Mouse (Mus musculus) thymus, postnatal 25 days (tissue): ENCODE measurements around the gene Vegfb.

Experiments
- DNase-seq: peaks from one replicate; pipeline ENCODE4 v3.0.0; 2022

Gene Vegfb

GRCm38 (mm10) chr19:6970460-6971085, 16.9 kb downstream of the Vegfb start:
- DNase-seq: no peak

DNA sequence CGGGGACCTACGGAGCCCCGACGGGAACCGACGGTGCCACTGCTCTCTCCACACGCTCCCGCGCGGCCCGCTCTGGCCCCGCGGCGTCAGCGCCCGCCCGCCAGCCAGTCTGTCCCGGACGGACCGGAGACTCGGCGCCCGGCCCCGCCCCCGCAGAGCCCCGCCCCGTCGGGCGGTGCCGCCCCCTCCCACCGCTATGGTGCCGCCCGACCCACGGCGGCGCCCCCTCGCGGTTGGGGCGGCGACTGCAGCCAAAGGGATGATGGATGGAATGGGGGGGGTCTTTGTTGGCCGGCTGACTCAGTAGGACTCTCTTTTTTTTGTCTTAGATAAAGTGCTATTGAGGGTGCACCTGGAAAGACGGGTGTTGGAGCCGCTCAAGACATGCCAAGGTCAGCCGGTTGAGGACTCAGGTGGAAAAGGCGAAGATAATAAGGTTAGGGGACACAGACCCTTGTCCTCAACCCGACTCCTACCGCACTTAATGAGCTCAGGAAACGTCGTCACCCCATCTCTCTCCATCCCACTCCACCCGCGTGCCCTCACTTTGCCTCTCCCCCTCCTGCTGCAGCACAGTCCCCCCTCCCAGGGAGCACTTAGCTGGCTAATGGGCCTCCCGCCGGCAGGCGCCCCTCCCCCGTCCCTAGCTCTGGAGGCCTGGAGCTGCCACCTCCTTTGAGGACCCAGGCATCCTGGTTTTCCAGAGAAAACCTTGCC, 17.6 kb downstream of the Vegfb start:
- peak; percentile 74 for DNase-seq

- DNase-seq: no peak
Measured at GRCm38 (mm10) chr19:6969291-6969664, 18.2 kb downstream of the Vegfb start.

DNA sequence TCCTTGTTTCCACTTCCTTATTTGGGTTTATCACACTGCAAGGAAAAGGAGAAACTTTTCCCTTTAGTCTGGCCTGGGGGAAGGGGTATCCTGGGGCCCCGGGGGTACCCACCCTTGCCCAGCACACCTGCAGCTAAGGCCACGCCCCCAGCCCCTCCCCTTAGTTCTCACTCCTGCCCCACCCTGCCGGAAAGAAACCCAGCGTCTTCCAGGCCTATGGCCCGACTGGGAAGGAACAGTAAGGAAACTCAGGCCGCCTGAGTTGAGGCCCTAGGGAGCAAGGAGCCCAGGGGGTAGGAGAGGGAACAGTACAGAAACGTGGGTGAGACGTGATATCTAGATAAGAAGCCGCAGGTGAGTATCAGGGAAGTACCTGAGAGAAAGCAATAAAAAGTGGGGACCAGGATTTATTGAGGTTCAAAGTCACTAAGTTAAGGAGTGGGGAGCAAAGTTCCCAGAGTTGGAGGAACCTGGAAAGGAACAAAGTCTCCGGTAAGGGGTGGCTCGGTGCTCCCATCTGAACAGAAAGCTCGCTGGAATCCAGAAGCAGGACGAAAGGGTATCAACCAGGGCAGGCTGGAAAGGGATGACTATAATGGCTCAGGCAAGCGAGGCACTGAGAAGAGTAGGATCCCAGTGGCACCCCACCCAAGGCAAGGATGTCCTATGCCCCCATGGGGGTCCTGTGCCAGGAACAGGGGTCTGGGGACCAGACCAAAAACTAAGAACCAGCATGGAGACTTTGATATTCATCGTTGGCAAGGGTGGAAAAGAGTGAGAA, 18.8 kb downstream of the Vegfb start:
- peak; percentile 37 for DNase-seq

- DNase-seq: no peak
Measured at GRCm38 (mm10) chr19:6956461-6956860, 31.0 kb downstream of the Vegfb start.

GRCm38 (mm10) chr19:6955424-6955823, 32.0 kb downstream of the Vegfb start:
- DNase-seq: no peak

DNA sequence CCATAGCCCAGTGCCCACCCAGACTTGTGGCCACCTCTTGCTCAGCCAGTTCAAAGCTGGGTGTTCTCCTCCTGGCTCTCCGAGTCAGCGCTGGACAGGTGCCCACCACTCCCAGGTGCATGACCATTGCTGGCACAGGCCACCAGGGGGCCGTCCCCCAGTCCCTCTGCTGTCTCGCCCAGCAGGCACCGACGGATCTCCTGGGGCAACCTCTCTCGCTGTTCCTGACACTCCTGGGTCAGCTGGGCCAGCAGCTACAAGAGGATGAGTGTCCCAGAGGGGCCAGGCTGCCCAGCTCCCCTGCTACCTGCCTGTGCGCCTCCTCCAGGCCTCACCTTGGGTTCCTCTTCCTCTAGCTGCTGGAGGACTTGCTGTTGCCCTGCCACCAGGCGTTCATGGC, 33.4 kb downstream of the Vegfb start:
- DNase-seq: peak; percentile 36

DNA sequence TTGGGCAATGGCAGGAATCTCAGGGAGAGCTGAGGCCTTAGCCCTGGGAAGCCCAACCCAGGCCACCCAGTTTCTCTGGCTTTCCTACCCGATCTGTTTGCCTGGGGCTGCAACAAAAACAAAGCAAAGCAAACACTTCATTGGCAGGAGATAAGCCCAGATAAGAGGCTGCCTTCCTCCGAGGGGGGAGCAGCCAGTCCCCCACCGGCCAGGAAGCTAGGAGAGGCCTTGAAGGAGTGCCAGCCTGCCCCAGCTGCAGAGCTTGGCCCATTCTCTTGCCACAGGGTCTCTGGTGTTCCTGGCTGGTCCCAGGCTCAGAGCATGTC, 34.8 kb downstream of the Vegfb start:
- peak; percentile 43 for DNase-seq

DNA sequence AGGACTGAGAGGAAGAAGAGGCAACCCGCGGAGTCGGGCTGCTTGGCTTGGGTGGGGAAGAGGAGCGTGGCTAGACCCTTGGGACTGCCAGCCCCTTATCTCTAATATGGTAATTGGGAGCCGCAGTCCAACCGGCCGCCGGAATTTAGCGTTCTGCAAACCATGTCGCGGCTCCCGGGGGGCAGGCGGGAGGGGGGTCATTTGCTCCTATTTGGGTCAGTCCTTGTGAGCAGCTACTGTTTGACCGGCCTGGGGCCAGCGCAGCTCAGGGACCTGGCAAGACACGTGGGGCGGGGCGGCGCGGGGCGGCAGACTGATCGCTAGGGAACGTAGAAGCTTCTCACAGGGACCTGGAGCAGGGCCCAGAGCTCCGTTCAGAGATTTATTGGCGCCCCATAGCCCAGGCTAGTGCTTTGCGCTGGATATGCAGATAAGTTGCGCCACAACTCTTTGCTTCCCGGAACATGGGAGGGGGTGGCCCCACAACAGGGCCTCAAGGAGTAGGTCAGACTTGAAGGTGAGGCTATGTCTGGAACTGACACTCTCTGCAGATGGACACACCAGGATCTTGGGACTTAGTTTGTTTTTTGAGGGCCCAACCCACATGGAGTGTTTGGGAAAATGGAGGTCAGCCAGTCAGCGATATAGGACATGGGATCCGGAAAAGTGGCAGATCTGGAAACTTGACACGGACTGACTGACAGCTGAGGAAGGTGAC, 35.3 kb downstream of the Vegfb start:
- peak; percentile 58 for DNase-seq

DNA sequence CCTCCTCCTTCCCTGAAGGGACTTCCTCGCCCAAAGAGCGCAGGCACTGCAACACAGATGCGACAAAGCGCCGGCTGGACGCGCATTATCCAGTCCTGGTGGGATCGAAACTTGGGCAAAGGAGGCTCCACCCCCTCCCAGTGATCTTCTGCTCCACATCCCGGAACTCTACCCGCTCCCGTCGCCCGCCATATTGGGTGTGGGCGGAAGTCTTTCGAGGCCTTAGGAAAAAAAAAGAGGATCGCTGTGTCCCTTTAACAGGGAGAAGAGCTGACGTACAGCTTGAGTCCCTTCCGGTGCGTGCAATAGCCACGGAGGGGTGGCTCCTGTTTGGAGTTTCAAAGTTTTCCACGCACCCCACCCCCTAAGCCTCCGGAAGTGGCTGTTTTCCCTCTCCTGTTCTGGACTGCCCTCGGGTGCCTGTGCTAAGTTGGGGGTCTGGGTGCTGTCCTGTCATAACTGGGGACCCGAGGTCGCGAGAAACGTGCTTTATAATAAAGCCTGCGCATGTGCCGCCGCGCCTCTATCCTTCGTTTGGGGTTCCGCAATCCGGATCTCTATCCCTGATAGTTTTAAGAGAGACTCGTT, 36.0 kb downstream of the Vegfb start:
- peak; percentile 85 for DNase-seq

DNA sequence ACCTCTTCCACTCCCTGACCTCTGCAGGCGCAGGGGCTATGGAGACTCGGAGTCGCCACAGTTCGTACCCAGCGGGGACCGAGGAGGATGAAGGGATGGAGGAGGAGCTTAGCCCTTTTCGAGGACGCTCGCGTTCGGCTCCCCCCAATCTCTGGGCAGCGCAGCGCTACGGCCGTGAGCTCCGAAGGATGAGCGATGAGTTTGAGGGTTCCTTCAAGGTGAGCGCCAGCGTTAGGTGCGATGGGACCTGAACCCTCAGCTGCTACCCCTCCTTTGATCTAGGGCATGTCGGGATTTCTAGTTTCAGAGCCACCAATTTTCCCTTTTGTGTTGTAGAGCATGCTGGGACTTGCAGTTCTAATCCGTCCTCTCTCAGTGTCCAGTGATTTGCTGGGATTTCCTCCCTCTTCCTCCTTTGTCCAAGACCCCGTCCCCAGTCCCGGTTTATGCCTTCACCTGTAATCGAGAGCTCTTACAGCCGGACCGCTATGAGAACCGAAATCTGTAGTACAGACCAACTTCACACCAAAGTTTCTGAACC, 36.8 kb downstream of the Vegfb start:
- peak; percentile 56 for DNase-seq

DNA sequence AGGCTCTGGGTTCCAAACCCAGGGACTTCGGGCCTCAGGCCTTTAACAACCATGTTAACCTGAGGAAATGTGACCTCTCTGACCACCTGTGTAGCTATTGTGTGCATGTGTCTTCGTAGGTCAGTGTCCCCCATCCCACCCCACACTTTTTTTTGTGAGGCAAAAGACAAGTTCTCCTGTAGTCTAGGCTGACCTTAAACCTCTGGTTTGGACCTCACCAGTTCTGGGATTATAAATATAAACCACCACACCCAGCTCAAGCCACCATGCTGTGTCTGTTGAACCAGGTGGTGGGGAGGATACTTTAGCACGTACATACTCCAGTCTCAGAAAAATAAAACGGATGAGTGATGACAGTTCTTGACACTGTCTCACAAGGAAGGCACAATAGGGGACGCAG, 37.5 kb downstream of the Vegfb start:
- no peak for DNase-seq

- DNase-seq: no peak
Measured at GRCm38 (mm10) chr19:6949532-6949931, 37.9 kb downstream of the Vegfb start.

DNA sequence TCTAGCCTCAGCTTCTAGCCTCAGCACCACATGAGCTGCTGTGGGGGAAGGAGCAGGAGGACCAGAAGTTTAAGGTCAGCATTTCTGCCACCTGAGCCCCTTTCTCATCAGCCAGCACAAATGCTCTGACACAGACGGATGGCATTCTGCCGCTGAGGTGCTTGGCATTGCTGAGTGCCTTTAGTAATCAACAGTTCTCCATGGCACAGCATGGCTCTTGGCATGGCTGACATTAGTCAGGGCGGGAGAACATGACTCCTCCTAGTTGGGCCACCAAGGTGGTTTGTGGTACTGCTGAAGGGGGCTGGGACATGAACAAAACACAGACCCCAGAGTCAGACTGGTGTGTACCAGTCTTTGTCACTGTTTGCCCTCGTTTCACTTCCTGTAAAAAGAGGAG, 39.3 kb downstream of the Vegfb start:
- no peak for DNase-seq

- no peak for DNase-seq
Measured at GRCm38 (mm10) chr19:6947742-6948141, 39.7 kb downstream of the Vegfb start.

DNA sequence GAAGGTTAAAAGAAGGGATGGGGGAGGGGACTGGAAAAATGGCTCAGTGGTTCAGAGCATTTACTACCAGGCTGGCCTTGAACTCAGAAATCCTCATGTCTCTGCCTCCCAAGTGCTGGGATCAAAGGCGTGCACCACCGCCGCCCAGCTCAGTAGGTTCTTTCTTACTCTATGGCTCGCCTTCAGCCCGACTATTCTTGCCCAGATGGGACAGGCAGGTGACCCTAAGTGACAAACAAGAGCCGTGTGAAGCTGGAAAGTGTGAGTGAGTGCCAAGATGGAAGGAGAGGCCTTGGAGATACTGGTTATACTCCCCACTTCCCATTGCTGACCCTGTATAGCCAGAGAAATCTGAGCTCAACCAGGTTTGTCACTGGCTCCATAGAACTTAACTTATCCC, 43.7 kb downstream of the Vegfb start:
- DNase-seq: no peak

DNA sequence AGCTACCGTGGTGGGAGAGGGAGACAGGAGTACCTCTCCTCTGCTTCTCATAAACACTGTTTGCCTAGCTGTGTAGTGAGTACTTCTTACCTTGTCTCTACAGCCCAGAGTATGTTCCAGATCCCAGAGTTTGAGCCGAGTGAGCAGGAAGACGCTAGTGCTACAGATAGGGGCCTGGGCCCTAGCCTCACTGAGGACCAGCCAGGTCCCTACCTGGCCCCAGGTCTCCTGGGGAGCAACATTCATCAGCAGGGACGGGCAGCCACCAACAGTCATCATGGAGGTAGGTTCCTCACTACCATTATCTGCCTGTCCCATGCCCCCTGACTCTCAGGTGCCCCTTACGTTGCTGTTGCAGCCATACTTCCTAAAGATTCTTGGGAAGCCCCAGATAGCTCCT, 44.7 kb downstream of the Vegfb start:
- no peak for DNase-seq

DNA sequence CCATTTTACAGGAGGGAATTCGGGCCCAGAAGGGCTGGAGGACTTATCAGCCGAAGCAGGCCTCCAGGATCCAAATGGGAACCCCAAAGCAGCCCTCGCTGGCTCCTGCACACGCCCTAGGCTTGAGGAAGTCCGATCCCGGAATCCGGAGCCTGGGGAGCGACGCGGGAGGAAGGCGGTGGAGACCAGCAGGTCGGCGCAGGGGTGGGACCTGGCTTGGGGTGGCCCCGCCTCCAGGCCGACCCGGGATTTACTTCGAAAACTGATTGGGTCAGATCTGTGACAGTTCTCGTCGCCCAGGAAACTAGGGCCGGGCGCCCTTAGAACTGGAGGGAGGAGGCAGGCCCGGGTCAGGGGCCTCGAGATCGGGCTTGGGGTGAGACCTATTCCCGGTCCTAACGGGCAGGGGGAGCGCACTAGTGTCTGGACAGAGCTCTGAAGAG, 45.2 kb downstream of the Vegfb start, which contains the start of gene Gpr137:
Gene Gpr137, minus strand, starts transcription at position 232 of the 443 bp plus-strand sequence.
- peak; percentile 96 for DNase-seq

DNA sequence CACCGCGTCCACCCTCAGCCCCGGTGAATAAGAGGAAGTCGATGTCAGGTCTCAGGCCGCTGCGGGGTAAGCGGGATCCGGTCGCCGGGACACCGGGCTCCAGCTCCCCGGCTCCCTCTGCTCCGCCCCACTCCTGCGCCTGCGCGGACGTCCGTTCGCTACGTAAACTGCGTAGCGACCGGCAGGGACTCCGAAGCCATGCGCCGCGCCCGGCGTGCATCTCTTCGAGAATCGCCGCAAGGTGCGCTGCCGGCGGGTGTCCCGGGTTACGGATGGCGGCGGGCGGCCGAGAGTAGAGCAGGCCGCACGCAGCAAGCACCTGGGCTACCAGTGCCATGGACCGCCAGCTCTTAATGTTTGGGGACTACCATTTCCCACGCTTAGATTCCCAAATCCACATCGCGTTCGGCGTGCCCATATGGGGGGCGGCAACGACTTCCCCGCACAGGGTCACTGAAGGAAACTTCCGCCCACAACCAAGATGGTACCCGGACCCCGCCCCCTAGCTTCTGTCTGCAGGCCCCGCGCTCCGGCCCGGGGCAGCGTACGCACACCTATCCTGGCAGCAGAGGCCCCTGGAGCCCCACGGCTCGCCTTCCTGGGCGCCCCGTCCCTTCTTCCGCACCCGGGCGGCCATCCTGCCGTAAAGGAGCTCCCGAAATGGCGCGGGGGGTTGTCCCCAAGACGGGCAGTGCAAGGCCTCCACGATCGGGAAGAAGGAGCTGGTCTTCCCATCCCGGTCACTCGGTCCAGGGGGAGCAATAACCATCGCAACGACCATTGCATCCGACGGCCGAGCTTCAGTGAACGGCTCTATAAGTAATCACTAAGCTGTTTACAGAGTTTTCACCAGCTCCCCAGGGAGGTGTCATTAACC, 45.8 kb downstream of the Vegfb start, which contains the start of gene Bad:
Gene Bad, plus strand, starts transcription at position 490 of the 877 bp plus-strand sequence.
- DNase-seq: peak; percentile 95

GRCm38 (mm10) chr19:6940396-6941351, 46.8 kb downstream of the Vegfb start:
- DNase-seq: no peak
